Mouse (Mus musculus): ENCODE measurements at regions not wholly inside any gene's neighbourhood (a gene's known extent, or its start where the extent isn't known, plus 50 kb on each side); places are given as distances from the start of the nearest gene placed in this dataset. TPM values are rescaled to one million over a fixed set of nuclear protein-coding genes. Genes with fewer than 3 reads are reported as not detected.

DNA sequence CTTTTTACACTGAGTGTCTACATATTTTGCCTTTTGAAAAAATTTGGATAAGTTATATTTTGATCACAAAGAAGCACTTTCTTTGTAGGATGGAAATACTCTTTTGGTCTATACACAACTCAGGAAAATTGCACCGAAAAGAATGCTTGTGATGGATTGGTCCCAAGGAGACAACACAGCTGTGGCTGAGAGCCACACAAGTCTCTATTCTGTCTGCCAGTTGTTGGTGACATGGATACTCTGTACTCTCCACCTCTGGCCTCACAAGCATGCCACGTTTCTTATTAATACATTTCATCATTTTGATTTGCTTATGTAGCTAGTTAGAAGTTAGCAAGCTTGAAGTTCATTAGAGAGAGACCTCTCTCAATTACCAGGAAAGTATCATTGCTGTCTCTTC lies 53.7 kb upstream of the Ankrd50 start:
- no peak overlapping the region for H3K27ac ChIP-seq (replicated peaks)
- H3K27me3 ChIP-seq (replicated peaks; ENCODE audit: low read depth, poor library complexity, severe bottlenecking) = no peaks in the 10 kb centered on the region
- H3K9me3 ChIP-seq = no peaks in the 10 kb centered on the region
- peaks cover 16% of the 10 kb centered on the region; the same call in 1 of the 2 replicates for H3K4me1 ChIP-seq
- no peaks in the 10 kb centered on the region for H3K36me3 ChIP-seq (replicated peaks)
- DNase-seq (ENCODE audit: low spot score) = no peak
- no peak overlapping the region for H3K4me3 ChIP-seq
- WGBS = 81% methylated on average over 2 of the region's 2 CpGs

GRCm38 (mm10) chr3:38537770-38538169 lies 53.1 kb upstream of the Ankrd50 start:
- Histone ChIP-seq H3K27ac (replicated peaks) (no peak overlapping the region), H3K4me3 (no peak overlapping the region), H3K36me3 (replicated peaks) (no peaks in the 10 kb centered on the region), H3K9me3 (no peaks in the 10 kb centered on the region), H3K27me3 (replicated peaks; ENCODE audit: low read depth, poor library complexity, severe bottlenecking) (no peaks in the 10 kb centered on the region), H3K4me1 (peaks cover 16% of the 10 kb centered on the region; the same call in 1 of the 2 replicates)
- DNase-seq (ENCODE audit: low spot score) = no peak

Small RNA genes lying in the stretch of these regions (microRNA-seq; reads per million reads assigned to microRNA genes)
- not detected for gene Gm24462

Data from embryonic facial prominence, embryonic 10.5 days (tissue).